Mouse (Mus musculus) neural tube, embryonic 12.5 days (tissue): Measurements from ENCODE around the gene Lin9. TPM values are rescaled to one million over a fixed set of nuclear protein-coding genes. Genes with fewer than 3 reads are reported as not detected.

Experiments
- ATAC-seq: fragments of 200-750 bp; cut with Nextera tagmentation; 2 replicates; pipeline ENCODE4 v1.8.0; 2017; ENCODE audit warnings: low read depth, mild to moderate bottlenecking, moderate TSS enrichment, moderate library complexity; ENCODE audit not compliant: low FRiP score
- H3K27ac ChIP-seq: fragments of 300-500 bp; sonication (generic); 2 replicates; pipeline ENCODE4 v1.5.1; 2016
- H3K27me3 ChIP-seq: fragments of 300-500 bp; sonication (generic); replicated peaks from 2 replicates; pipeline ENCODE4 v1.6.1; 2016; ENCODE audit warnings: mild to moderate bottlenecking
- H3K36me3 ChIP-seq: fragments of 300-500 bp; sonication (generic); 2 replicates; pipeline ENCODE4 v1.6.1; 2016; ENCODE audit warnings: mild to moderate bottlenecking
- H3K4me1 ChIP-seq: fragments of 300-500 bp; sonication (generic); 2 replicates; pipeline ENCODE4 v1.6.1; 2016
- H3K4me2 ChIP-seq: fragments of 300-500 bp; sonication (generic); replicated peaks from 2 replicates; pipeline ENCODE4 v1.6.1; 2016; ENCODE audit warnings: mild to moderate bottlenecking
- H3K4me3 ChIP-seq: fragments of 300-500 bp; sonication (generic); 2 replicates; pipeline ENCODE4 v1.5.1; 2016
- H3K9ac ChIP-seq: fragments of 300-500 bp; sonication (generic); 2 replicates; pipeline ENCODE4 v1.6.1; 2016; ENCODE audit warnings: mild to moderate bottlenecking
- H3K9me3 ChIP-seq: fragments of 300-500 bp; sonication (generic); 2 replicates; pipeline ENCODE4 v1.6.1; 2016; ENCODE audit warnings: mild to moderate bottlenecking
- WGBS: fragments of 180-500 bp; shearing (Covaris S2); methylation state at CpG from one replicate; pipeline ENCODE4 v1.1.7; 2016; 5-methylcytosine and 5-hydroxymethylcytosine counted together
- polyA plus RNA-seq: library from polyadenylated mRNA; unstranded; fragments of >200 nt; fragmentation: Nextera tagmentation; extraction: Ambion mirVana; gene quantifications from 2 replicates; pipeline ENCODE4 v1.2.1, GENCODE M21; 2016

Lin9 gene
- polyA plus RNA-seq, 1 experiment from 2014 or later = 20.2 TPM

DNA sequence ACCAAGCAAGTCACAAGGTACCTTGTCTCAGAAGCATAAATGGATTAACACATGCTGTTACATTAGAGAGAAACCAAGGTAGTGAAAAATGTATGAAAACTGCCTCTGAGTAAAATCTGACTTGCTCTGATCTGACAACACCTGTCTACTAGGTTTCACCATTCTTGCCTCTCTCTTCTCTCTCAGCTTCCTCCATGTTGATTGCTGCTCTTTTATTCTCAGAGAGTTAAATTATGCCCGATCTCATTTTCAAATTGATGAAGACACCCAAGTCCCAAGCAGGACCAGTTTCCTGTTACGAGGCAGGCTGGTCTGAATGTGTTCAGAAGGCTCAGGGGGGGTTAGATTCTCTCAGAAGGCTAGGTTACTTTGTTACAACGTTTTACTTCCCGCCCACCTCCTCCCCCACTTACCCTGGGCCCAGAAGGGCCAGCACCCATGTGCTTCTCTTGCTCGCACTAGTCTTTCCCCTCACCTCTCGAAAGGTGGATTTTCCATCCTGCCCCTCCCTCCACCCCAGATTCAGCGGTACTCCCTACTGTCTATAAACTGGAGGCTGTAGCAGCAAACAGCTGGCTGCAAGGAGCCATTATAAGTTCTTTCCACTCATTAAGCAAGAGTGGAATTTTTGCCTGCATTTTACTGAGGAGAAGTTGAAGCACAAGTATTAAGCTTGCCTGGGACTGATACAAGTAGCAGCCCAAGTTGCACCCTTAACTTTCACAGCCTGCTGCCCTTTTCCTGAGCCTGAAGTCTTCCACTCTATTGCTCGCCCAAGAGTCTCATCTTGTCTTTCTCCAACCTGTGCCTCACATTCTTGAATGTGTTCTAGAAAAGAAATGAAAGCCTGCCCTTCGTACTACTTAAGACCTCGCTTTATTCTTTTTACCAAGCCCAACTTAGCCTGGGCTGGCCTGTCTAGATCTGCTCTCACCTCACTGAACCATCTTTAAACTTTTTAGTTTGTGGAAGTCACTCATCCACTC, 1.2 kb upstream of the Lin9 start:
- H3K9me3 ChIP-seq = no peaks in the 10 kb centered on the region
- no peak for ATAC-seq
- peak overlapping the region; percentile 97 for H3K4me3 ChIP-seq
- H3K9ac ChIP-seq = peak overlapping the region; percentile 96
- H3K36me3 ChIP-seq = no peaks in the 10 kb centered on the region
- H3K27ac ChIP-seq = no peak overlapping the region
- peaks cover 19% of the 10 kb centered on the region for H3K4me1 ChIP-seq
- no peaks in the 10 kb centered on the region for H3K27me3 ChIP-seq
- peak overlapping the region; percentile 91 for H3K4me2 ChIP-seq
- WGBS = 40% methylated on average over 10 of the region's 10 CpGs

- peaks cover 19% of the 10 kb centered on the region for H3K4me1 ChIP-seq
- H3K27ac ChIP-seq = peak overlapping the region; percentile 75
- peak; percentile 67 for ATAC-seq
- 1% methylated on average over 57 of the region's 61 CpGs for WGBS
- H3K4me2 ChIP-seq = peak overlapping the region; percentile 91
- peak overlapping the region; percentile 97 for H3K4me3 ChIP-seq
- peak overlapping the region; percentile 96 for H3K9ac ChIP-seq
- no peaks in the 10 kb centered on the region for H3K9me3 ChIP-seq
- H3K27me3 ChIP-seq = no peaks in the 10 kb centered on the region
- H3K36me3 ChIP-seq = no peaks in the 10 kb centered on the region
These were observed 285 bp upstream of the Lin9 start for GRCm38 (mm10) chr1:180640605-180641125.

DNA sequence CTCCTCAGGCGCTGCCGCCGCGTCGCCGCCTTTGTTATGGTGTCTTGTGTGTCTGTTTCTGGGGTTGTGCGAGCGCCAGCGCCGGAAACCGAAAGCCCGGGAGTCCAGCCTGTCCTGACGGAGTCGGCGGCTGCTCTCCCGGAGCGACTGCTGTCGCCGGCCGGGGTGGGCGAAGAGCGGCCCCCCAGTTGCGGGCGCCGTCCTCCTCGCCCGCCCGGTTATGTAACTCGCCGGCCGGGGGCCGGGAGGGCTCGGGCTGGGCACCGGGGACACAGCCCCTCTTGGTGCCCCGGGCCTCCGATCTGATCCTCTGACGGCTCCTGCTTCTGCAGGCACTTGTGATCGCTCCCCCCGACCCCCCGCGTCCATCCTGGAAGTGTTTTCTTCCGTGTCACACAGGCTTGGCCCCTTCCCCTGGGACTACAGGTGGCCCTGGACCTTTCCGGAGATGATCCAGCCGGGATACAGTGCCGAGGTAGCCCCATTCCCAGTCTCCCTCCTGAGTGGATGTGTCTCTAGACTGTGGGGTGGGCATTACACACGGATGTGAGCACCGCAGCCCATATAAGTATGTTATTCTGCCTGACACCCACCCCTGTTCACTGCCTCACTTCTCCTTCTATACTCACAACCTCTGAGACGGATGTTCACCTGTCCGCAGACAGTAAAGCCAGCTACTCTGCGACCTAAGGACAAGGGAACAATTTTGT, 723 bp downstream of the Lin9 start:
- H3K9me3 ChIP-seq = no peaks in the 10 kb centered on the region
- peak; percentile 59 for ATAC-seq
- 4% methylated on average over 50 of the region's 50 CpGs for WGBS
- H3K4me2 ChIP-seq = peak overlapping the region; percentile 91
- H3K27ac ChIP-seq = peak overlapping the region; percentile 75
- peak overlapping the region; percentile 96 for H3K9ac ChIP-seq
- no peaks in the 10 kb centered on the region for H3K27me3 ChIP-seq
- H3K4me3 ChIP-seq = peak overlapping the region; percentile 97
- no peaks in the 10 kb centered on the region for H3K36me3 ChIP-seq
- H3K4me1 ChIP-seq = peaks cover 19% of the 10 kb centered on the region

DNA sequence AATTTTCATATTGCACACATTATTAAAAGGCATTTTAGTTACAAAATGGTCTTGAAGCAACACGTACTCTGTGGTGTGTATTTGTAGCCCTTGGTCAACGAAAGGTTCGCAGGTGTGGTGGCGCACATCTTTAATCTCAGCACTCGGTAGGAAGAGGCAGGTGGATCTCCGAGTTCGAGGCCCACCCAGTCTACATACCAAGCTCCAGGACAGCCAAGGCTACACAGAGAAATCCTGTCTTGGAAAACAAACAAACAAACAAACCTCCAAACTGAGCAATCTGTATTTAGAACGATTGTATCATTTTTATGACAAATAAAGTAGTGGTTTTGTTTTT, 1.2 kb downstream of the Lin9 start:
- peak overlapping the region; percentile 91 for H3K4me2 ChIP-seq
- no peaks in the 10 kb centered on the region for H3K27me3 ChIP-seq
- no peaks in the 10 kb centered on the region for H3K9me3 ChIP-seq
- peak overlapping the region; percentile 96; the same call in 1 of the 2 replicates for H3K9ac ChIP-seq
- H3K4me3 ChIP-seq = peak overlapping the region; percentile 97
- no peak for ATAC-seq
- H3K27ac ChIP-seq = no peak overlapping the region
- no peaks in the 10 kb centered on the region for H3K36me3 ChIP-seq
- peaks cover 19% of the 10 kb centered on the region for H3K4me1 ChIP-seq
- WGBS = 81% methylated on average over 8 of the region's 8 CpGs

GRCm38 (mm10) chr1:180691284-180691683, 50.3 kb downstream of the Lin9 start:
- Histone ChIP-seq H3K9me3 (no peaks in the 10 kb centered on the region), H3K4me3 (no peak overlapping the region), H3K27me3 (peaks cover 20% of the 10 kb centered on the region), H3K9ac (no peak overlapping the region), H3K36me3 (peaks cover 39% of the 10 kb centered on the region), H3K4me1 (0 out of 2 replicates have a peak, but pooled peaks cover under 1% of the 10 kb centered on the region), H3K27ac (no peak overlapping the region), H3K4me2 (no peak overlapping the region)
- ATAC-seq = no peak
- WGBS = 94% methylated on average over 7 of the region's 7 CpGs

GRCm38 (mm10) chr1:180696626-180697352, 55.8 kb downstream of the Lin9 start, which contains the start of gene Mixl1:
TSS of gene Mixl1 (minus strand) at chr1:180697034.
- no peaks in the 10 kb centered on the region for H3K9me3 ChIP-seq
- no peak within 1 kb of the TSS for H3K27ac ChIP-seq
- H3K36me3 ChIP-seq = peaks cover 5% of the 10 kb centered on the region; the same call in 1 of the 2 replicates
- H3K9ac ChIP-seq = peak within 1 kb of the TSS; percentile 26; the same call in 1 of the 2 replicates
- peak within 1 kb of the TSS; percentile 43 for H3K4me3 ChIP-seq
- 0 out of 2 replicates have a peak, but pooled peaks have one; percentile 9 for ATAC-seq
- under 1% methylated on average over 76 of the region's 79 CpGs for WGBS
- peaks cover 44% of the 10 kb centered on the region for H3K27me3 ChIP-seq
- peaks cover 11% of the 10 kb centered on the region; the same call in 1 of the 2 replicates for H3K4me1 ChIP-seq
- peak within 1 kb of the TSS; percentile 69 for H3K4me2 ChIP-seq

GRCm38 (mm10) chr1:180698063-180698462, 57.1 kb downstream of the Lin9 start:
- Histone ChIP-seq H3K36me3 (no peaks in the 10 kb centered on the region), H3K27me3 (peaks cover 44% of the 10 kb centered on the region), H3K4me2 (no peak overlapping the region), H3K4me1 (peaks cover 11% of the 10 kb centered on the region; the same call in 1 of the 2 replicates), H3K27ac (no peak overlapping the region), H3K9ac (no peak overlapping the region), H3K9me3 (no peaks in the 10 kb centered on the region), H3K4me3 (no peak overlapping the region)
- WGBS = 48% methylated on average over 5 of the region's 5 CpGs
- no peak for ATAC-seq

GRCm38 (mm10) chr1:180703400-180703799, 62.5 kb downstream of the Lin9 start:
- 51% methylated on average over 6 of the region's 6 CpGs for WGBS
- no peak overlapping the region for H3K4me3 ChIP-seq
- no peak overlapping the region for H3K9ac ChIP-seq
- no peak overlapping the region for H3K4me2 ChIP-seq
- H3K27ac ChIP-seq = no peak overlapping the region
- H3K9me3 ChIP-seq = no peaks in the 10 kb centered on the region
- no peak for ATAC-seq
- no peaks in the 10 kb centered on the region for H3K36me3 ChIP-seq
- H3K4me1 ChIP-seq = no peaks in the 10 kb centered on the region
- H3K27me3 ChIP-seq = peaks cover 4% of the 10 kb centered on the region; the same call in 1 of the 2 replicates

GRCm38 (mm10) chr1:180707368-180707767, 66.4 kb downstream of the Lin9 start:
- no peak overlapping the region for H3K4me2 ChIP-seq
- no peaks in the 10 kb centered on the region for H3K27me3 ChIP-seq
- H3K9ac ChIP-seq = no peak overlapping the region
- 61% methylated on average over 3 of the region's 3 CpGs for WGBS
- no peaks in the 10 kb centered on the region for H3K9me3 ChIP-seq
- no peaks in the 10 kb centered on the region for H3K36me3 ChIP-seq
- H3K4me1 ChIP-seq = no peaks in the 10 kb centered on the region
- no peak for ATAC-seq
- no peak overlapping the region for H3K27ac ChIP-seq
- H3K4me3 ChIP-seq = no peak overlapping the region

DNA sequence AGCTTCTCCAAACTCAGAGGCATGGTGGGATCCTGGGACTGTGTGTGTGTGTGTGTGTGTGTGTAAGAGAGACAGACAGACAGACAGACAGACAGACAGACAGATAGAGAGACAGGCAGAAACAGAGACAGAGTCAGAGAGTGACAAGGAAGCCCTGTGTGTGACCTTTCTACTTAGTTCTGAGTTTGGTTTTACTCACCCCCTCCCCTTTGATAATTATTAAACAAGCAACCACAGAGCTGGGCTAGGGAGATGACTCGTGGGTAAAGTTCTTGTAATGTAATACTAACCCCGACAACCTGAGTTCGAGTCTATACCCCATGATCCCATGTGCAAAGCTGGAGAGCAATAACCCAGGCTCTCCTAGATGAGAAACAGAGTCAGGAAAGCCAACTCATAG, 66.9 kb downstream of the Lin9 start:
- H3K27me3 ChIP-seq = no peaks in the 10 kb centered on the region
- WGBS = 85% methylated on average over 3 of the region's 3 CpGs
- H3K9me3 ChIP-seq = no peaks in the 10 kb centered on the region
- H3K4me1 ChIP-seq = no peaks in the 10 kb centered on the region
- no peak overlapping the region for H3K27ac ChIP-seq
- no peak overlapping the region for H3K9ac ChIP-seq
- no peak overlapping the region for H3K4me3 ChIP-seq
- H3K36me3 ChIP-seq = no peaks in the 10 kb centered on the region
- no peak overlapping the region for H3K4me2 ChIP-seq
- ATAC-seq = no peak

GRCm38 (mm10) chr1:180708935-180709776, 68.2 kb downstream of the Lin9 start:
- H3K36me3 ChIP-seq = no peaks in the 10 kb centered on the region
- H3K9me3 ChIP-seq = no peaks in the 10 kb centered on the region
- H3K4me1 ChIP-seq = no peaks in the 10 kb centered on the region
- no peak overlapping the region for H3K9ac ChIP-seq
- H3K4me2 ChIP-seq = no peak overlapping the region
- no peaks in the 10 kb centered on the region for H3K27me3 ChIP-seq
- no peak for ATAC-seq
- H3K27ac ChIP-seq = no peak overlapping the region
- WGBS = 75% methylated on average over 14 of the region's 14 CpGs
- H3K4me3 ChIP-seq = no peak overlapping the region
